Mouse (Mus musculus): ENCODE data around the gene Usf2. TPM values are rescaled to one million over a fixed set of nuclear protein-coding genes. Genes with fewer than 3 reads are reported as not detected.
A peak's percentile ranks its signal among the peaks of the same experiment; 100 is the strongest.
"Not testable (repeated sequence)": the region's sequence is repeated elsewhere in the genome, so short reads cannot be mapped to it uniquely, and the experiment has no call there.

Usf2 gene
- total RNA-seq, 2 experiments from 2014 or later, result 94.1 to 116 TPM

GRCm38 (mm10) chr7:30958866-30959487 lies 2.4 kb upstream of the Usf2 start:
- no peak for DNase-seq (ENCODE audit: low spot score in 2 of 2)

- no peak for DNase-seq (ENCODE audit: low spot score in 2 of 2)
Measured at GRCm38 (mm10) chr7:30958109-30958865, 1.7 kb upstream of the Usf2 start.

GRCm38 (mm10) chr7:30957367-30957783 lies 772 bp upstream of the Usf2 start:
- peak; percentile 88 to 93 for DNase-seq (ENCODE audit: low spot score in 2 of 2)

GRCm38 (mm10) chr7:30956357-30956751 lies 249 bp downstream of the Usf2 start:
- peak in 1 of 2 experiments; percentile 44 for DNase-seq (ENCODE audit: low spot score in 2 of 2)

- DNase-seq (ENCODE audit: low spot score in 2 of 2), result peak; percentile 81 to 84
Measured at GRCm38 (mm10) chr7:30955584-30956356, 833 bp downstream of the Usf2 start.

GRCm38 (mm10) chr7:30954971-30955520 lies 1.6 kb downstream of the Usf2 start:
- no peak for DNase-seq (ENCODE audit: low spot score in 2 of 2)

GRCm38 (mm10) chr7:30954036-30954435 lies 2.6 kb downstream of the Usf2 start:
- no peak for DNase-seq (ENCODE audit: low spot score in 2 of 2)

- no peak for DNase-seq (ENCODE audit: low spot score in 2 of 2)
Measured at GRCm38 (mm10) chr7:30953459-30953858, 3.1 kb downstream of the Usf2 start.

- no peak for DNase-seq (ENCODE audit: low spot score in 2 of 2)
Measured at GRCm38 (mm10) chr7:30952441-30953265, 4.0 kb downstream of the Usf2 start.

- not testable (repeated sequence) for DNase-seq (ENCODE audit: low spot score in 2 of 2)
Measured at GRCm38 (mm10) chr7:30949902-30950301, 6.7 kb downstream of the Usf2 start.

- DNase-seq (ENCODE audit: low spot score in 2 of 2), result peak in 1 of 2 experiments; percentile 8
Measured at GRCm38 (mm10) chr7:30945876-30946275, 10.7 kb downstream of the Usf2 start.

- peak in 1 of 2 experiments; percentile 42 for DNase-seq (ENCODE audit: low spot score in 2 of 2)
Measured at GRCm38 (mm10) chr7:30945466-30945865, 11.1 kb downstream of the Usf2 start.

GRCm38 (mm10) chr7:30944706-30945105 lies 11.9 kb downstream of the Usf2 start:
- peak in 1 of 2 experiments; percentile 13 for DNase-seq (ENCODE audit: low spot score in 2 of 2)

- DNase-seq (ENCODE audit: low spot score in 2 of 2), result peak in 1 of 2 experiments; percentile 12
Measured at GRCm38 (mm10) chr7:30943909-30944635, 12.5 kb downstream of the Usf2 start, which contains the start of gene Hamp. Gene Hamp (minus strand): TSS chr7:30944032.

- not testable (repeated sequence) for DNase-seq (ENCODE audit: low spot score in 2 of 2)
Measured at GRCm38 (mm10) chr7:30942365-30942764, 14.2 kb downstream of the Usf2 start.

GRCm38 (mm10) chr7:30940070-30940469 lies 16.5 kb downstream of the Usf2 start:
- not testable (repeated sequence) for DNase-seq (ENCODE audit: low spot score in 2 of 2)

GRCm38 (mm10) chr7:30935422-30936099 lies 21.0 kb downstream of the Usf2 start:
- DNase-seq (ENCODE audit: low spot score in 2 of 2), result not testable (repeated sequence)

GRCm38 (mm10) chr7:30924581-30924980 lies 32.0 kb downstream of the Usf2 start, which contains the start of gene Hamp2:
Gene Hamp2 (minus strand): TSS chr7:30924681.
- DNase-seq (ENCODE audit: low spot score in 2 of 2), result not testable (repeated sequence)

- DNase-seq (ENCODE audit: low spot score in 2 of 2), result no peak
Measured at GRCm38 (mm10) chr7:30924071-30924470, 32.5 kb downstream of the Usf2 start.

Measured in layer of hippocampus, postnatal 10 days (tissue).